Mouse (Mus musculus): ENCODE measurements around the gene Khdc1a. TPM values are rescaled to one million over a fixed set of nuclear protein-coding genes. Genes with fewer than 3 reads are reported as not detected.
"Not testable (repeated sequence)": the region's sequence is repeated elsewhere in the genome, so short reads cannot be mapped to it uniquely, and the experiment has no call there.

Khdc1a gene
- not detected for total RNA-seq (2022)

DNA sequence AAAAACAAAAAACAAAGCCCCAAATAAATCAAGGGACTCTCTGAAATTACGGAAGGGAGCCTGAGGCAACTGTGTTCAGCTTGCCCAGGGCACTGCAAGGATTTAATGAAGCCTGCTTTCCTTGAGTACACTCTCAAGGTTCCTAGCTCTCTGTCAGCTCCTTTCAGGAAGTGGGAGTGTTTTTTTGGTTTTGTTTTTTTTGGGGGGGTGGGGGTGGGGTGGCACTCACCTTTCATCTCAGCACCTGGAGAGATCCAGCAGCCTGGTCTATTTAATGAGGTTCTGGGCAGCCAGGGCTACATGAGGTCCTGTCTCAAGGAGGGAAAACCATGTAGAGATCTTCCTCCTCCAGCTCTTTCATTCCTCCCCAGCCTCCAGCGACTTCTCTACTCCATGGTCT is at the start of gene Khdc1a:
Khdc1a (plus strand) TSS at position 301 of the 400 bp plus-strand sequence.
- DNase-seq (ENCODE audit: low spot score in 2 of 2): no peak

DNA sequence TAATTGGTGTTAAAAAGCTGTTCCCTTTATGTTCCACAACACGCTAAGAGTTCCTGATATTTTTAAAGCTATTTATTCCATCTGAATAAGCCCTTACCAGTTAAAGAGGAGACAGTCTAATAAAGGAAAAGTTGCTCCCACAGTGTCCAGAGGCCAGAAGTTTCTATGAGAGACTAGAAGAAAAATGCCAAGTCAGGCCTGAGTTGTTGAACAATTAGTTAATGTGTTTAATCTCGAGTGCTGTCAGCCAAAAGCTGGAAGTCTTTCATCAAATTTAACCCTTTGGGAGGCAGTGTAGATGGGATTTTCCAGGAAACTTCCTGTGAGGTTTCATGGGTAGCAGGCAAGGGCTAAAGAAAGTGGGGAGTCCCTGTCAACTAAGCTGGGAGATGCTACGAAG is 49.6 kb upstream of the Khdc1a start:
- DNase-seq (ENCODE audit: low spot score in 2 of 2): no peak

DNA sequence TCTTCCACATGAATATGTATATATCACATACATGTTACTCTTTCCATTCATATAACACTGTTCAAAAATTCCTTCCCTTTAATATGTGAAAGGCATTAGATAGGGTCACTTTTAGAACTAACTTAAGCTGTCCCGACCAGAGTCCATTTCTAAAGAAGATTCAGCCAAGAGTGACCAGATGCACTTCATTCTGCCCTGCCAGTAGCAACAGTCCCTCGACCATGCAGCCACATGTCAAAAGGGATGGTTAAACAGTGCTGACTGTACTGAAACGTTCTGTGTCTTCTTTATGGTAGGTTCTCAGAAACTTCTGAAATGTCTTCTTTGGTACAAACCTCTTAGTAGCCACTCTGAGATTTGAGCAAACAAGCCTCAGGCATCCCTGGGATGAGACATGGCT is 47.8 kb upstream of the Khdc1a start:
- no peak for DNase-seq (ENCODE audit: low spot score in 2 of 2)

DNA sequence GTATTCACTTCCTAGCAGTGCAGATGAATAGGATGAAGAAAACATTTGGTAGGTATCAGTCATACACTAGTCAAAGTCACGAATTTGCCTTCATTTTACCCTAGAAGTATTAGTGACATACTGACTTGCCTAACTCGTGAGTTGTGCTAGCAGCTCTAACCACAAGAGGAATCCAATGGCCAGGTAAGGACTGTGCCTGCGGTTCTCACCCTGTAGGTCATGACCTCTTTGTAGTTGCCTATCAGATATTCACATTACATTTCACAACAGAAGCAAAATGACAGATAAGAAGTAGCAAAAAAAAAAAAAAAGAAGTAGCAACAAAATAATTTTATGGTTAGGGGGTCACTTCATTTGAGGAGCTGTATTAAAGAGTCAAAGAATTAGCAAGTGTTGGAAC is 45.3 kb upstream of the Khdc1a start:
- DNase-seq (ENCODE audit: low spot score in 2 of 2): no peak

DNA sequence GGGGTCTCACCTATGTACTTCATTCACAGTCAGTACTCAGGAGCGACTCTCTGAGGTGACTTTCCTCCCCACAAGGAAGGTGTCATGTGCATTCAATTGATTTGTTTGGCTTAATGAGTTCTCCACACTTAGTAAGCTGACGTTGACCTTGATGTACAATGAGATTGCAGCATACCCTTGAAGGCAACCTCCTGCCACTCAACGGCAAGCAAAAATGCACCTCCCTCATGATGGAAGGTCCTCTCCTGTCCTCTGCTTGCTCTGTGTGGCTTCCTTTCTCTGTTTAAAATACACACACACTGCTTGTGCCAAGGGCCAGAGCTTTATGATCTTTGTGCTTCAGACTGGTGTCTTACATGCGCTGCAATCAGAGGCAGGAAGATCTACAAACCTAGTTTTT is 44.8 kb upstream of the Khdc1a start:
- no peak for DNase-seq (ENCODE audit: low spot score in 2 of 2)

DNA sequence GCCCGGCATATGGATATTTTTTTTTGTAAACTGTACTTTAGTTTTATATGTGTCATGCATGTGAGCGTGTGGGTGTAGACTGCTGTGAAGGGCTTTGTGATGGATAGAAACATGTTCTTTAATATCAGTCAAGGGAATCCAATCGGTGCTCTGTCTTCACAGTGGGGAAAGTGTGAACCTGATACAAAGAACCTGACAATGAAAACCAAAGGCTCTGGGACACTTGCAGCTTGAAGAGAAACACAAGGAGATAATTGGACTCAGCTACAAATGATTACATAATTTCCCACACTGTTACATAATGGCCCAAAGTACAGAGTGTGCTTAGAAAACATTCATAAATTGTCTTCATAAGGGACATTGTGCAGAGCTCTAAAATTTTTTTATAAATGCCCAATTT is 44.0 kb upstream of the Khdc1a start:
- no peak for DNase-seq (ENCODE audit: low spot score in 2 of 2)

DNA sequence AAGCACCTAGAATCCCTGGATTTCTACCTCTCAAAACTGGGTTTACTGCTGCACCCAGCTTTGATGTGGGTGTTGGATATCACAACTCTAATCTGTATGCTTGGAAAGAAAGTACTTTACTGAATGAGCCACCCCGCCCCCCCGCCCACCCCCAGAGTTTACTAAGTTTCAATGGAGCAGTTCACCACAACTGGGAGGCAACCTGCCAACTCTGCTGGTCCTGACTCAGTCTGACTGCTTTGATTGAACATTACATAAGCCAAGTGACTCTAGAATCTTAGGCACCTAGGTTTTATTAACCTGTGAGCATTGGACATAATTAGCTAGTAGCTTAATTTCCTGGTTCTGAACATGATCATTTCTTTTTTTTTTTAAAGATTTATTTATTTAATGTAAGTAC is 35.1 kb upstream of the Khdc1a start:
- no peak for DNase-seq (ENCODE audit: low spot score in 2 of 2)

DNA sequence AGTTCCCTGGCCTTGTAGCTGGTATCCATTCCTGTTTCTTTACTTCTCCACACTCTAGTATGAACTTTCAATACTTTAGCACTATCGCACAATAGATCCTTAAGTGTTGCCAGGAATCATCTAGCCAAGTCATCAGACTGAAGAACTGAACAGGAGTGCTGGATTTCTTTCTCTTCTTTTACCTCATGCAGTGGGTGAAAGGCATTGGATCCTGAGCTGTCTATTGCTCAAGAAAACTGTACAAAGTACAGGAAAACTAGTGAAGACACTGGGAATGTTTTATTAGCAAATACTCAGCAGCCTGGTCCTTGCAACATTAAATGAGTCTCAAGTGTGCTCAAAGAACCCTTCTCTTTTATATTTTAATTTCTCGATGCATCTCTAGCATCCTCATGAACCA is 33.7 kb upstream of the Khdc1a start:
- no peak for DNase-seq (ENCODE audit: low spot score in 2 of 2)

DNA sequence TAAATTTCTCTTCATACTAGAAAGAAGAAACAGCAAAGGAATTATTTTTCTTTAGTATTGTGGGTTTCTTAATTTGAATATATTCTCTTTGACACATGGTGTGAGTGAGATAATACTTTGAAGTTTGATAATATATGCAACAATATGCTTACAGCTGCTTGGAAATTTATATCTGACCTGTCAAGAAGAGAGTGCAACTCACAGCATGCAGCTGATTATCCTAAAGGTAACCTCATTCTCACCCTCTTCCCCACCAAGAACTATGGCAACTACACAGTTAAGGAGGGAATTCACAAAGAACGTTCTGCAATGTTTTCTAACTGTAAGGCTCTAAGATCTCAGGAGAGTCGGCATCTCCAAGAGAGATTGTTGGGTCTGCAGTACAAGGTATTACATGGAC is 33.1 kb upstream of the Khdc1a start:
- DNase-seq (ENCODE audit: low spot score in 2 of 2): no peak

DNA sequence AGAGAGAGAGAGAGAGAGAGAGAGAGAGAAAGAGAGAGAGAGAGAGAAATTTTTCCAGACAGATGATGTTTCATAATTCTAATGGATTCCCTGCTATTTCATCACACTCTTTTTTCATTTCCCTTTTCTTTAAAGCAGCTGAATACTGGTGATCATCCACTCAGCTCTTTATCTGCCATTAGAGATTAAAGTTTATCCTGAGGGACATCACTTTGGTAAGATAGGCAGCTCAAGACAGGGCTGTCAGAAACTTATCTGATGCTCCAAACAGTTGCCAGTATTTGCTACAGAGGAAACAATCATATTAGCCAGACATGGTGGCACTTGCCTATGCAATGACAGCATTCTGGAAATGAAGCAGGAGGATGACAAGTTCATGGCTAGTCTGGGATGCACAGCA is 31.2 kb upstream of the Khdc1a start:
- no peak for DNase-seq (ENCODE audit: low spot score in 2 of 2)

DNA sequence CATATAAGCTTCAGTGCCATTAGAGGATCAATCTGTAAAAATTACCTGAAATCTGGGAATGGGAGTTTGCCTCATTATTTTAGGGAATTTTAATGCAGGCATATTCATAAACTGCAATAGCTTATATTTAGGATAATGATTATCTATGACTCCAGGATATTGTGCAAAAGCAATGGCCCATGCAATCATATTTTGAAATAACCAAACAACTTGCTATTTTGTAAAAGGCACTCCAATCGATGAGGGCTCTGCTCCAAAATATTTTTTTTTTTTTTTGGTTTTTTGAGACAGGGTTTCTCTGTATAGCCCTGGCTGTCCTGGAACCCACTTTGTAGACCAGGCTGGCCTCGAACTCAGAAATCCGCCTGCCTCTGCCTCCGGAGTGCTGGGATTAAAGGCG is 29.2 kb upstream of the Khdc1a start:
- not testable (repeated sequence) for DNase-seq (ENCODE audit: low spot score in 2 of 2)

DNA sequence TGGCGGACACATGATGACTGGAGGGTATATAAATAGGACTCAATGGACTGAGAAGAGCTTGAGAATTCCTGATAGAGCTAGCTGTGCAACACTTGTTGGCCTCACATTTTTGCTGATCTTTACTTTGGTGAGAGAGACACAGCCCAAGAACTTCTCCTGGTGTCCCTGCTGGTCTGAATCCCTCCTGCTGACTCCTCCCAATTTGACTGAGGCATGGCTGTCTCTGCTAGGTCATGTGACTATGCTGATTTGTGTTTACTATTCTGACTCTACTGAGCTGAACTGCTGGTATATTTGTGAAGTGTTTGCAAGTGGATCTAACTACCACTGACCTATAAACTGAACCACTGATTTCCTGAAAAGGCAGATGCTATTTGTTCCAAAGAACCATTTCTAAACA is 27.8 kb upstream of the Khdc1a start:
- DNase-seq (ENCODE audit: low spot score in 2 of 2): no peak

DNA sequence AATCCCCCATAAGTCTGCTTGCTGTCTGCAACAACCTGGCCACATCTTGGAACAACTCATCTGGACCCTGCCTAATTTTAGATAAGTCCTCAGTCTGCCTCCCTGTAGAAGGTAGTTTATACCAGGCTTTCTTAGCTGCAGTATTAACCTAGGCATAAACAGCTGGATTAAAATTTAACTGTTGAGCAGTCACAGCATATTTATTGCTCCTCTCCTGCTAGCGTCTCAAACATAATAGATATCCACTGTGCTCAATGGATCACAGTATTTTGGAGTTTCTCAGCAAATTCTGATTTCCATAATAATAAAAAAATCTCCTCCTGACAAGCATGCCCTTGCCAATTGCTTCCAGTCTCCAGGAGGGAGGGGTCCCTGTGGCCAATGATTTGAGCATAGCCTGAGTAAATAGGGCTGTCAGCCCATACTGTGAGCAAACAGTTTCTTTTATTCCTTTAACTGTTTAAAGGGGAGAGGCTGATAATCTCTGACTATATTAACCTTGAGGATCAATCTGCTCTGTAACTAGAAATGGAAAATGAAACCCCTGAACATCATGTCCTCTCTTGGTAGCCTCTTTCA is 25.4 kb upstream of the Khdc1a start:
- DNase-seq (ENCODE audit: low spot score in 2 of 2): no peak

DNA sequence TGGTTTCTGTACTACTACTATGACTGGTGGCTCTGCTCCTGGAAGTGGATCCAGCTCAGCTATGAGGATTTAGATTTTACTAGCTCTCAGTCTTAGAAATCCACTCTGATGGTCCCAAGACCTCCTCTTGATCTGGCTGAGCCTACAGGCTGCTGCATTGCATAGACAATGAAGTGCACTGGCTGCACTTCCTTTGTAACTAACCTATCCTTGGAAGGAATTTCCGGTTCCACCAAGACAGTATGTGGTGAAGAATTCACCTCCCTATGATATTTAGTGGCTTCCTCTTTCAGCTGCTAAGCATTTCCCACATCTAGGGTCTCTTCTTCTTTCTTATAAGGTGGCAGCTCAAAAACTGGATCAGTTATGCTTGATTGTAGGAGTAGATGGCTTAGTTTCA is 24.8 kb upstream of the Khdc1a start:
- DNase-seq (ENCODE audit: low spot score in 2 of 2): no peak

DNA sequence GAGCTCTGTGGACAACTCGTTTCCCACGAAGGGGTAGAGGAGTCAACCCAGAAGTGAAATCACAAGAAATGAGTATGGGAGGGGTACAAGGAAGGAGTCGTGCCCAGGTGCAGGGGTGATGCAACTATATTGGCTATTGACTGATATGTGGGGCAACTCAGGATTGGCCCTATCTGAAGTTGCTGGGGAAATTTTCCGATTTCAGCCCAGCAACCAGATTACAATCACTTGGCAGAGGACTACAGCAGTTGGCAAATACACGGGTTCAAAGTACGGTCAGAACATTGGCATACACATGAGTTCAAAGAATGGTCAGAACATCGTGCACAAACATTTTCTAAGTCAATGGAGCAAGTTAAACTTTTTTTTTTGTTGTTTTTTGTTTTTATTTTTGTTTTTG is 22.7 kb upstream of the Khdc1a start:
- no peak for DNase-seq (ENCODE audit: low spot score in 2 of 2)

DNA sequence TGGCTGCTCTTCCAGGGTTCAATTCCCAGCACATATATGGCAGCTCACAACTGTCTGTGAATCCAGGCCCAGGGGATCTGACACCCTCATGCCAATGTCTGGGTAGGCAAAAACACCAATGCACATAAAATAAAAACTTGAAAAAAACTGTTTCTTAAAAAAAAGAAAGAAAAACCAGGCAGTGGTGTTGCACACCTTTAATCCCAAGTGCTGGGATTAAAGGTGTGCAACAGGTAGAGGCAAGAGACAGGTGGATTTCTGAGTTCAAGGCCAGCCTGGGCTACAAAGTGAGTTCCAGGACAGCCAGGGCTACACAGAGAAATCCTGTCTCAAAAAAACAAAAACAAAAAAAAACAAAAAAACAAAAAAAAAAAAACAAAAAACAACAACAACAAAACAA is 18.3 kb upstream of the Khdc1a start:
- DNase-seq (ENCODE audit: low spot score in 2 of 2): not testable (repeated sequence)

DNA sequence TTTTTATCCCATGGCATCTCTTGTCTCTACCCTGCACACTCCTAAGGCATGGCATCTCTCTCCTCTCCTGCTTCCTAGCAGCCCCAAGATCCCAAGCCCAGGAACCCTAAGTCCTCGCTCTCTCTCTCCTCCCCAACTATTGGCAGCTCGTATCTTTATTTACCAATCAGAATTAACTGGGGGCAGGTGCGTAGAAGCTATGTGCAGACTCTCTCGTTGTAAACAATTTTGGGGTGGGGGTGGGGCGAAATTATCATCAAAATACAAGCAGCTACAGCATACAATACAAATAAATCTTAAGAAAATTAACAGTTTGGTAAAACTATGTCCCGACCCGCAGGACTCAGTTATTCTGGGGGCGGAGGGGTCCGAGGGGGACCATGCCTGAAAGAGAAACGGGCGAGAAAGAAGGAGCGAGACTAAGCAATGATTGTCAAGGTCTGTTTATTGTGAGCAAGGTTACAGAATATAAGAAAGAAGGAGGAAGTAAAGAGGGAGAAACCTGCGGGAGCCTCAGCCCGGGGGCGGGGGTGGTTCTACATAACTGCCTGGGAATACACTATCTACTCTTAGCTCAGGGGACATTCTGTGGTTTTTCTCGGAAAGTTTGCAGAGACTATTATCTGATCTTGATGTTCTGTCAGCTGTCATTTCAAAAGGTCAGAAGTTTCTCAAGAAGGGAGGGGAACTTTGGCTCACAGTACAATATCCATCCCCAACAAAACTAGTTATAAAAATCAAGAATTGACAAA is 16.0 kb upstream of the Khdc1a start:
- DNase-seq (ENCODE audit: low spot score in 2 of 2): no peak

DNA sequence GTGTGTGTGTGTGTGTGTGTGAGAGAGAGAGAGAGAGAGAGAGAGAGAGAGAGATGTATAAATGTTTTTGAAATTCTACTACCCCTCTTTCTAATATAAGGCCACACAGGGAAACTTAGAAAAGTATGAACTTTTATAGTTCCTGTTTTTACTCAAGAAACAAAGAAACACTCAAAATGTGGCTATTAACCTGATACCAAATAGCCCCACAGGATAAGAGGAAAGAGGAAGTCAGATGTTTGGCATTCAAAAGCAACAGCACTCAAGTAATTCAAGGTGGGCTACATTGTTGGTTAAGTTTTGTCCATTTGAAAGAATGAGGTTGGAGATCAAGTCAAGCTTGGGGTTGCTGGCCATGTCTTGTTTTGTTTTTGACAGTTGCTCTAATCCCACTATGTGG is 13.6 kb upstream of the Khdc1a start:
- no peak for DNase-seq (ENCODE audit: low spot score in 2 of 2)

DNA sequence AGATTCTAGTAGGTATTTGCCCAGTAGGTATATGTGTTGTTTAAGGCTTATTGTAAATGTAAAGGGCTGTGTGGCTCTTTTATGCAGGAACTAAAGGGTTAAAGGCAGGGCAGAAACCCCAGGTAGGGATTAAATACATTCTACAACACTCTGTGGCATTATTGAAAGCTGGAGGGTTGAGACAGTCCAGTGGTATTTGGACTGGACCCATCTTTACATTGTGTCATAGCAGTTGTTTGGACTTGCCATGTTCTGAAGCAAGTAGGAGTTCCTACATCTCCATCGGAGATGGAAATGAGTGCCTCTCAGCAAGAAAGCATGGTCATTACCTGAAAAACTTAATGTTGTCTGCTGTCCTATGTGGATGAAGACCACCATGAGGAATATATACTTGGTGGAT is 8.7 kb upstream of the Khdc1a start:
- DNase-seq (ENCODE audit: low spot score in 2 of 2): no peak

DNA sequence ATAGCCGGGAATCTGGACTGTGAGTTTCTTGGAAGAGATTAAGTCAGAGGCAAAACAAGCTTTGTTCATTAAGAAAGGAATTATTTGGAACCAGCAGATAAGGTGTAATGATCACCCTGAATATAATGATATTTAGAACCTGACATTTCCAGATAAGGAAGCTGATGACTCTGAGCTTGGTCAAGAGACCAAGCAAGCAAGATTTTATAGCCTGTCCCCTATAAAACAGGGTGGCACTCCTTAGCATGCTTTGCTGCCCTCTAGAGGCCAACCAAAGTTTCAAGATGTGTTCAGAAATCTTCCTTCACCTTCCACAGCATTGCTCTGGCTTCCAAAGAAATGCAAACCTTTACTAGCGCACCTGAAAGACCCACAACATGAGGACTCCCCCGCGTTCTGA is 5.2 kb upstream of the Khdc1a start:
- DNase-seq (ENCODE audit: low spot score in 2 of 2): no peak

DNA sequence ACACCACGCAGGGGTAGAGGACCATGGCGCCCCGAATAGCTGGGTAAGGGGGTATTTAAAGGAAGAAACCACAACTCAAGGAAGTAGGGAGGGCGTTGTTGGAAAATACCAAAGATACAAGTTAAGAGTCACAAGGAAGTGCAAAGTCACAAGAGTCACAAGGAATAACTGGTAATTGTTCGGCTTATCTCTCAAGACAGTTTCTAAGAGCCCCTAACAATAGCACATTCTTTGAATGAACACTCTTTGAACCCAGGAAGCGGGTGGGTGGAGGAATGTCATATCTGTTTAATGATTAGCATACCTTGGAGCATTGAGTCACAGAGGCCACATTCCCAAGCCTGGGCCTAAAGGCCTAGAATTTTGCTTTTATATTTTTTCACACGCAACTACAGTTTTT is 4.7 kb upstream of the Khdc1a start:
- DNase-seq (ENCODE audit: low spot score in 2 of 2): not testable (repeated sequence)

DNA sequence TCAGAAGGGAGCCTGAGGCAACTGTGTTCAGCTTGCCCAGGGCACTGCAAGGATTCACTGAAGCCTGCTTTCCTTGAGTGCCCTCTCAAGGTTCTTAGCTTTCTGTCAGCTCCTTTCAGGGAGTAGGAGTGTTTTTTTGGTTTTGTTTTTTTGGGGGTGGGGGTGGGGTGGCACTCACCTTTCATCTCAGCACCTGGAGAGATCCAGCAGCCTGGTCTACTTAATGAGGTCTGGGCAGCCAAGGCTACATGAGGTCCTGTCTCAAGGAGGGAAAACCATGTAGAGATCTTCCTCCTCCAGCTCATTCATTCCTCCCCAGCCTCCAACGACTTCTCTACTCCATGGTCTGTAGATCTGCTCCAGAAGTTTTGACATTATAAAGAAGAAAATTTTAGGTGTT is 18.6 kb downstream of the Khdc1a start, which contains the start of gene Khdc1c:
Khdc1c (plus strand) TSS at position 301 of the 400 bp plus-strand sequence.
- not testable (repeated sequence) for DNase-seq (ENCODE audit: low spot score in 2 of 2)

DNA sequence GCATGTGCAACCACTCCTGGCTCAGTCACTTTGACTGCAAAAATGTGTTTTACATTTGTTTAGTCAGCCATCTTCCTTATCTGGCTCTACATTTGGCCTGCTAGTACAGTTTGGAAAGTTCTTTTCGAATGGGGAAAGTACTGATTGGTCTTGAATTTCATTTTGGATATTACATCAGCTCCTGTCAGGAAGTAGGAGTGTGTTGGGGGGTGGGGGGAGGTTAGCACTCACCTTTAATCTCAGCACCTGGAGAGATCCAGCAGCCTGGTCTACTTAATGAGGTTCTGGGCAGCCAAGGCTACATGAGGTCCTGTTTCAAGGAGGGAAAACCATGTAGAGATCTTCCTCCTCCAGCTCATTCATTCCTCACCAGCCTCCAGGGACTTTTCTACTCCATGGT is 33.8 kb downstream of the Khdc1a start, which contains the start of gene Khdc1b:
Khdc1b (plus strand) TSS at position 301 of the 400 bp plus-strand sequence.
- no peak for DNase-seq (ENCODE audit: low spot score in 2 of 2)

All from gastrocnemius, adult 8-10 months (tissue).